Mouse (Mus musculus) MEL (cell line): ENCODE measurements around the gene Cth. TPM values are rescaled to one million over a fixed set of nuclear protein-coding genes. Genes with fewer than 3 reads are reported as not detected.

ENCODE experiments used
- DNase-seq: peaks from one replicate; pipeline ENCODE4 v3.0.0; 2011; ENCODE audit warnings: low read depth, low spot score
- H3K27ac ChIP-seq: 2 replicates; pipeline ENCODE4 v1.5.1; 2012; ENCODE audit warnings: low read depth, mild to moderate bottlenecking, control low read depth, low read length, moderate library complexity; ENCODE audit not compliant: control insufficient read depth
- H3K27me3 ChIP-seq, 2 experiments: fragments of 150-350 bp in 1 of 2; sonication (generic) in 1 of 2; 2 replicates each; pipeline ENCODE4 v1.6.1; 2012; ENCODE audit warnings: low read length in 2 of 2, mild to moderate bottlenecking in 2 of 2, improper control_type of control experiment in 1 of 2, moderate library complexity in 1 of 2; ENCODE audit not compliant: insufficient read depth in 2 of 2, control insufficient read depth in 1 of 2
- H3K36me3 ChIP-seq, 2 experiments: 2 replicates each; pipeline ENCODE4 v1.6.1; 2012 to 2014; ENCODE audit warnings: low read length in 2 of 2, improper control_type of control experiment in 1 of 2, inconsistent platforms in 1 of 2, mild to moderate bottlenecking in 1 of 2; ENCODE audit not compliant: insufficient read depth in 2 of 2, control insufficient read depth in 1 of 2
- H3K4me1 ChIP-seq, 2 experiments: fragments of 150-350 bp in 1 of 2; sonication (generic) in 1 of 2; 2 replicates each; pipeline ENCODE4 v1.6.1; 2012; ENCODE audit warnings: low read length in 2 of 2, improper control_type of control experiment in 1 of 2, mild to moderate bottlenecking in 1 of 2; ENCODE audit not compliant: insufficient read depth in 2 of 2, control insufficient read depth in 1 of 2
- H3K4me3 ChIP-seq, 2 experiments: fragments of 150-350 bp in 1 of 2; sonication (generic) in 1 of 2; 2 replicates each; pipeline ENCODE4 v1.5.1; 2012; ENCODE audit warnings: low read depth in 2 of 2, low read length in 2 of 2, mild to moderate bottlenecking in 2 of 2, moderate library complexity in 2 of 2, control low read depth in 1 of 2, improper control_type of control experiment in 1 of 2; ENCODE audit not compliant: control insufficient read depth in 1 of 2, insufficient read depth in 1 of 2
- H3K79me2 ChIP-seq: 2 replicates; pipeline ENCODE4 v1.6.1; 2012; ENCODE audit warnings: mild to moderate bottlenecking, low read length, moderate library complexity; ENCODE audit not compliant: control insufficient read depth, poor library complexity, insufficient read depth
- H3K9ac ChIP-seq: 2 replicates; pipeline ENCODE4 v1.6.1; 2012; ENCODE audit warnings: low read depth, mild to moderate bottlenecking, control low read depth, low read length, moderate library complexity; ENCODE audit not compliant: control insufficient read depth, poor library complexity, severe bottlenecking
- H3K9me3 ChIP-seq: fragments of 150-350 bp; sonication (generic); replicated peaks from 2 replicates; pipeline ENCODE4 v1.6.1; 2012; ENCODE audit warnings: mild to moderate bottlenecking, low read length, improper control_type of control experiment, moderate library complexity; ENCODE audit not compliant: insufficient read depth
- ELF1 ChIP-seq: IDR thresholded peaks from 2 replicates; pipeline ENCODE4 v1.6.1; 2014; ENCODE audit warnings: low read depth, mild to moderate bottlenecking, inconsistent platforms, low read length, improper control_type of control experiment, moderate library complexity
- EP300 ChIP-seq, 2 experiments: IDR thresholded peaks; 2 replicates each; pipeline ENCODE4 v1.6.1; 2011; ENCODE audit warnings: improper control_type of control experiment in 2 of 2, low read length in 2 of 2, low read depth in 1 of 2, mild to moderate bottlenecking in 1 of 2
- ETS1 ChIP-seq: IDR thresholded peaks from 2 replicates; pipeline ENCODE4 v1.6.1; 2012; ENCODE audit warnings: low read depth, mild to moderate bottlenecking, inconsistent platforms, low read length, improper control_type of control experiment, moderate library complexity
- GABPA ChIP-seq: IDR thresholded peaks from 2 replicates; pipeline ENCODE4 v1.6.1; 2012; ENCODE audit warnings: low read depth, mild to moderate bottlenecking, inconsistent platforms, low read length, improper control_type of control experiment, moderate library complexity
- HCFC1 ChIP-seq: IDR thresholded peaks from 2 replicates; pipeline ENCODE4 v1.6.1; 2012; ENCODE audit warnings: low read depth, mild to moderate bottlenecking, inconsistent platforms, low read length, improper control_type of control experiment, moderate library complexity
- KAT2A ChIP-seq: conservative IDR thresholded peaks from 2 replicates; pipeline ENCODE4 v1.6.1; 2012; ENCODE audit warnings: low read depth, low read length, improper control_type of control experiment, inconsistent platforms
- MAZ ChIP-seq: IDR thresholded peaks from 2 replicates; pipeline ENCODE4 v1.6.1; 2012; ENCODE audit warnings: low read depth, mild to moderate bottlenecking, inconsistent platforms, low read length, improper control_type of control experiment
- NRF1 ChIP-seq: IDR thresholded peaks from 2 replicates; pipeline ENCODE4 v1.6.1; 2014; ENCODE audit warnings: low read depth, mild to moderate bottlenecking, inconsistent platforms, low read length, improper control_type of control experiment, moderate library complexity; ENCODE audit not compliant: poor library complexity, insufficient read depth, severe bottlenecking
- SIN3A ChIP-seq: IDR thresholded peaks from 2 replicates; pipeline ENCODE4 v1.6.1; 2012; ENCODE audit warnings: low read length, improper control_type of control experiment, inconsistent platforms
- TCF12 ChIP-seq: IDR thresholded peaks from 2 replicates; pipeline ENCODE4 v1.6.1; 2014; ENCODE audit warnings: low read depth, mild to moderate bottlenecking, inconsistent platforms, low read length, improper control_type of control experiment, moderate library complexity
- ZC3H11A ChIP-seq: IDR thresholded peaks from 2 replicates; pipeline ENCODE4 v1.6.1; 2012; ENCODE audit warnings: low read depth, mild to moderate bottlenecking, inconsistent platforms, low read length, improper control_type of control experiment
- ZMIZ1 ChIP-seq: IDR thresholded peaks from 2 replicates; pipeline ENCODE4 v1.6.1; 2012; ENCODE audit warnings: low read depth, mild to moderate bottlenecking, inconsistent platforms, low read length, improper control_type of control experiment, moderate library complexity
- ZNF384 ChIP-seq: IDR thresholded peaks from 2 replicates; pipeline ENCODE4 v1.6.1; 2012; ENCODE audit warnings: low read depth, mild to moderate bottlenecking, inconsistent platforms, low read length, improper control_type of control experiment
- polyA plus RNA-seq, 2 experiments: library from polyadenylated mRNA; stranded (reverse) in 1 of 2; unstranded in 1 of 2; fragments of >175 nt in 1 of 2; fragments of >200 nt in 1 of 2; gene quantifications; 2 replicates each; pipeline versions ENCODE4 v1.2.1 to v1.2.4; 2012; ENCODE audit warnings: low replicate concordance in 2 of 2, low read depth in 1 of 2; ENCODE audit not compliant: insufficient read length in 2 of 2, insufficient read depth in 1 of 2, missing spikeins in 1 of 2
- total RNA-seq: library from RNA; depleted of rRNA; stranded (reverse); fragments of 300-350 nt; gene quantifications from 2 replicates; pipeline ENCODE4 v1.2.3, GENCODE M21; 2012

Gene Cth
- total and polyA plus RNA-seq, 3 experiments: 11.7 to 26.8 TPM; not detected in 1

DNA sequence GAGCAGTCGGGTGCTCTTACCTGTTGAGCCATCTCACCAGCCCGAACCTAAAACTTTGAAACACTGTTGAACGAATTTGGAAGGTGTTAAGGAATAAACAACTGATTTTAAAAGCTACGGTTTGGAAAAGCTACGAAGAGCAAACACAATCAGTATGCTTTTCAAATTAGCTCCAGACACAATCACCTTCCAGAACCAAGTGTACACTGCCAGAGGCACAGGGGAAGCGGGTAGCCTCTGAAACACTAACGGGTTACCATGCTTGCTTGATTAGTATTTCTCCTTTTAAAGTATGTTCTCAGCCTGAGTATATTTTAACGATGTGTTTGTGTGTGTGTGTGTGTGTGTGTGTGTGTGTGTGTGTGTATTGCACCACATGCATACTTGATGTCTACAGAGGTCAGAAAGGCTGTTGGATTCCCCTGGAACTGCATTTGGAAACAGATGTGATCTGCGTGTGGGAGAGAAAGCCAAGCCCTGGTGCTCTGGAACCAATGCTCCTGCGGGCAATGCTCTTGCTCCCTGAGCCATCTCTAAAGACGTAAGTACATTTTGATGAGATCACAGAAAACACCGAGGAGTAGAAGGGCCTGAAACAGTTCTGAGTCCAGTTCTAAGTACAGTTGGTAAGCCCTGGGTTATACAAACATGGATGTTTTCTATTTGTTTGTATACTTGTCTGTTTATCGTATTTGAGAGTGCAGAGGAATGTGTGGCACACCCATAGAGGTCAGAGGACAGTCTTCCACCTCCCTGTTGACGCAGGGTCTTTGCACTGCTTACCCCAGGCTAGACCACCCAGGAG is 1.0 kb upstream of the Cth start:
- no peak for DNase-seq
- H3K9ac ChIP-seq: peak overlapping the region; percentile 13; the same call in 1 of the 2 replicates
- H3K36me3 ChIP-seq: peaks cover 0 to 12% of the 10 kb centered on the region in 2 experiments; a peak in 3 of 4 replicates
- no peak overlapping the region for H3K4me3 ChIP-seq
- H3K79me2 ChIP-seq: no peaks in the 10 kb centered on the region; the same call in 1 of the 2 replicates
- H3K4me1 ChIP-seq: peaks cover 3 to 8% of the 10 kb centered on the region in 2 experiments; a peak in 1 of 4 replicates
- no peak overlapping the region for H3K27ac ChIP-seq
- no peak for TF ChIP-seq ZMIZ1
- no peak for TF ChIP-seq ELF1
- TF ChIP-seq KAT2A: no peak
- no peak for TF ChIP-seq GABPA
- TF ChIP-seq MAZ: no peak
- H3K9me3 ChIP-seq: no peaks in the 10 kb centered on the region
- H3K27me3 ChIP-seq: peaks cover 3 to 9% of the 10 kb centered on the region in 2 experiments; a peak in 3 of 4 replicates

DNA sequence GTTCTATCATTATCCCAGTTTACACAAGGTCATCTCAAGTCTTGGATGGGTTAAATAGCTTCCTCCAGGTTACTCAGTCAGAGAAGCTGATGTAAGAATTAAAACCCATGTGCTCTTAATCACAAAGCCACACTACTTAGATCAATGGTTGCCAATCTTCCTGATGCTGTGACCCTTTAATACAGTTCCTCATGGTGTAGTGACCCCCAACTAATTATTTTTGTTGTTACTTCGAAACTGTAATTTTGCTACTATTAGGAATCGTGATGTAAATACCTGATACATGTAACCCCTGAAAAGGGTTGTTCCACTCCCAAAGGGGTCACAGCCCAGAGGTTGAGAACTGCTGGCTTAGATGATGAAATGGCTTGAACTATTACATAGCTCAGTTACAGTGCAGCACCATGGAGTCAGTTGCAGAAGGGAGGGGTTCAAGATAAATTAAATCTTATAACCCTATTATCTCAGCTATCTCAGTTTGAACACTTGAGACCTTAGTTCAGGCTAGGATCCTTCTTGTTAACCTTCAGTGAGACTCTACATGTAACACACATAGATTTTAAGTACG is 1.5 kb downstream of the Cth start:
- H3K9me3 ChIP-seq: no peaks in the 10 kb centered on the region
- peak overlapping the region in 1 of 2 experiments; percentile 89; a peak in 3 of 4 replicates for H3K4me3 ChIP-seq
- H3K4me1 ChIP-seq: peaks cover 3 to 8% of the 10 kb centered on the region in 2 experiments; a peak in 1 of 4 replicates
- H3K36me3 ChIP-seq: peaks cover 3 to 12% of the 10 kb centered on the region in 2 experiments; a peak in 3 of 4 replicates
- DNase-seq: peak; percentile 58
- peak overlapping the region; percentile 26 for H3K9ac ChIP-seq
- TF ChIP-seq SIN3A (0 out of 2 replicates have a peak, but pooled peaks have one; percentile 38), NRF1 (no peak), TCF12 (0 out of 2 replicates have a peak, but pooled peaks have one; percentile 8)
- no peaks in the 10 kb centered on the region; the same call in 1 of the 2 replicates for H3K79me2 ChIP-seq
- H3K27ac ChIP-seq: no peak overlapping the region
- H3K27me3 ChIP-seq: peaks cover 1 to 4% of the 10 kb centered on the region in 2 experiments; a peak in 1 of 4 replicates

DNA sequence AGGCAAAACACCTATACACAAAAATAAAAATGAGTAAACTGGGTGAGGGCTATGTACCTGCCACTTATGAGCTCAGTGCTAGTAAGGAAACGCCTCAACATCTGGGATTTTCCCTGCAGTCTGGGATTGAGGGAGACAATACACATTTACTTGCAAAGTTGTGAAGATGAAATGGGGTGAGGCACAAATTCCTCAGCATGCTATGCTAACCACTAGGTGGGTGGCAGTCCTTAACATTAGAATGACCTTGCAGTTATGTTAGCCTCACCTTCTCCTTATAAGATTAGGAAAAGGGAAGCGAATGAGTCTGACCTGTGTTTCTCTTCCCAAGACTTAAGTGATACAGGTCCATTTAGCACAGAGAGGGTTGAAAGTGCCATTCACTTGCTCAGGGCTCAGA is 3.5 kb downstream of the Cth start:
- no peak overlapping the region for H3K27ac ChIP-seq
- H3K27me3 ChIP-seq: no peaks in the 10 kb centered on the region
- peaks cover 7 to 12% of the 10 kb centered on the region in 2 experiments; a peak in 3 of 4 replicates for H3K36me3 ChIP-seq
- TF ChIP-seq GABPA (no peak), HCFC1 (no peak), ZC3H11A (no peak), ETS1 (no peak), SIN3A (no peak), ZNF384 (no peak), EP300 (IDR thresholded peaks at IDR 0.05; ENCODE audit: low read depth in 1 of 2, low read length in 2 of 2) (no peak)
- TF ChIP-seq, all 39 proteins: peak for 0
- DNase-seq: no peak
- H3K4me1 ChIP-seq: peaks cover 3 to 8% of the 10 kb centered on the region in 2 experiments; a peak in 1 of 4 replicates
- H3K9me3 ChIP-seq: no peaks in the 10 kb centered on the region
- no peak overlapping the region for H3K4me3 ChIP-seq
- no peak overlapping the region for H3K9ac ChIP-seq
- H3K79me2 ChIP-seq: no peaks in the 10 kb centered on the region; the same call in 1 of the 2 replicates
